Mouse (Mus musculus) hindbrain, embryonic 11.5 days (tissue): Measurements from ENCODE around the gene Rab23. TPM values are rescaled to one million over a fixed set of nuclear protein-coding genes. Genes with fewer than 3 reads are reported as not detected.
"Not testable (repeated sequence)": the region's sequence is repeated elsewhere in the genome, so short reads cannot be mapped to it uniquely, and the experiment has no call there.

ENCODE experiments used
- ATAC-seq: fragments of 200-750 bp; cut with Nextera tagmentation; 2 replicates; pipeline ENCODE4 v1.8.0; 2017; ENCODE audit warnings: mild to moderate bottlenecking, moderate TSS enrichment, moderate library complexity; ENCODE audit not compliant: low FRiP score
- DNase-seq: peaks from one replicate; pipeline ENCODE4 v3.0.0-alpha.2; 2015; ENCODE audit warnings: low spot score
- H3K27ac ChIP-seq: fragments of 300-500 bp; sonication (generic); 2 replicates; pipeline ENCODE4 v1.5.1; 2014; ENCODE audit warnings: mild to moderate bottlenecking, low read depth, low read length
- H3K27me3 ChIP-seq: fragments of 300-500 bp; sonication (generic); 2 replicates; pipeline ENCODE4 v1.6.1; 2014; ENCODE audit warnings: mild to moderate bottlenecking, low read length, moderate library complexity, mixed read lengths; ENCODE audit not compliant: control insufficient read depth, insufficient read depth
- H3K36me3 ChIP-seq: fragments of 300-500 bp; sonication (generic); 2 replicates; pipeline ENCODE4 v1.6.1; 2014; ENCODE audit warnings: mild to moderate bottlenecking, low read length, moderate library complexity, mixed read lengths; ENCODE audit not compliant: control insufficient read depth, insufficient read depth
- H3K4me1 ChIP-seq: fragments of 300-500 bp; sonication (generic); replicated peaks from 2 replicates; pipeline ENCODE4 v1.6.1; 2014; ENCODE audit warnings: low read length, mixed read lengths; ENCODE audit not compliant: control insufficient read depth, insufficient read depth
- H3K4me2 ChIP-seq: fragments of 300-500 bp; sonication (generic); replicated peaks from 2 replicates; pipeline ENCODE4 v1.6.1; 2014; ENCODE audit warnings: mild to moderate bottlenecking, low read depth, low read length
- H3K4me3 ChIP-seq: fragments of 300-500 bp; sonication (generic); 2 replicates; pipeline ENCODE4 v1.5.1; 2014; ENCODE audit warnings: low read depth, low read length
- H3K9ac ChIP-seq: fragments of 300-500 bp; sonication (generic); 2 replicates; pipeline ENCODE4 v1.6.1; 2014; ENCODE audit warnings: low read depth, low read length
- H3K9me3 ChIP-seq: fragments of 300-500 bp; sonication (generic); 2 replicates; pipeline ENCODE4 v1.6.1; 2016; ENCODE audit warnings: low read length; ENCODE audit not compliant: control insufficient read depth
- WGBS: fragments of 180-500 bp; shearing (Covaris S2); extraction: QIAGEN DNeasy Blood & Tissue Kit; methylation state at CpG from one replicate; pipeline ENCODE4 v1.1.7; 2014; 5-methylcytosine and 5-hydroxymethylcytosine counted together
- polyA plus RNA-seq: library from polyadenylated mRNA; unstranded; fragments of >200 nt; fragmentation: Nextera tagmentation; extraction: Ambion mirVana; gene quantifications from 2 replicates; pipeline ENCODE4 v1.2.1, GENCODE M21; 2014

Gene Rab23
- polyA plus RNA-seq, 1 experiment from 2014 or later, result 23.2 TPM

DNA sequence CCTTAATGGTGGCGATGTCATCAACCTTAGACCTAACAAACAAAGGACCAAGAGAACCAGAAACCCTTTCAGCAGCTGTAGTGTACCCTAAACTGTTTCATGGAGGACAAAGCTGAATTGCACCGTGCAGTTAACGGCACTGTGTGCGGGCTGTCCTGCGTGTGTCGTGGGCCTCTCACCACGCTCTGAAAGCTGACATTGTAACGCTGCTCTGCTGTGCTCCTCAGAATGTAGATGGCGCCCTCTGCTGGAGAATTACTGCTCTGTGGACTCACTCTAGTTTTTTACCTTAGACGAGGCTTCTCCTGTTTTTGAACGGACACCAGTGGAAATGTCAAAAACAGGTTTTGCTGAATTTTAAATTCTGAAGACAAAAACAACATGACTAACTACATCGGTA, 19.6 kb downstream of the Rab23 start:
- H3K9me3 ChIP-seq, result no peaks in the 10 kb centered on the region
- DNase-seq (peak; percentile 89), ATAC-seq (peak; percentile 72; the same call in 1 of the 2 replicates)
- no peak overlapping the region for H3K4me3 ChIP-seq
- no peak overlapping the region for H3K9ac ChIP-seq
- H3K4me1 ChIP-seq, result no peaks in the 10 kb centered on the region
- H3K36me3 ChIP-seq, result 0 out of 2 replicates have a peak, but pooled peaks cover 6% of the 10 kb centered on the region
- H3K27me3 ChIP-seq, result no peaks in the 10 kb centered on the region
- H3K27ac ChIP-seq, result no peak overlapping the region
- WGBS, result 45% methylated on average over 12 of the region's 12 CpGs
- no peak overlapping the region for H3K4me2 ChIP-seq

DNA sequence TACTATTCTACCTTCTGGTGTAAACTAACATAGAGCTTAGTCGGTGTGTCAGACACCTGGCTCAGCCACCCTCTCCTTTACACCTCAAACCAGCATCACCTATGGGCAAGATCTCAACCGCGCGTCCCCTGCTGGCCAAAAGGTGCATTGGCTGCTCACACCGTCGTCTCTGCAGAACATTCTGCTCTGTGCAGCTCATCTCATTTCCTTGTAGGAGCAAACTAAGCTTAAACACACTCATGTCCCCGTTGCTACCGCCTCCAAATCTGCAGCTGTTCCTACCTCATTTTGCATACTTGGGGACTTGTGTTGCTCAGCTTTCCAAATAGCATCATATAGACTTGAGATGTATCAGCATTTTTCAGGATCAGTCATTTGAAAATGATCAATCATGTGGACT, 23.2 kb downstream of the Rab23 start:
- H3K36me3 ChIP-seq, result 0 out of 2 replicates have a peak, but pooled peaks cover 2% of the 10 kb centered on the region
- DNase-seq (peak; percentile 58), ATAC-seq (no peak)
- no peaks in the 10 kb centered on the region for H3K27me3 ChIP-seq
- no peaks in the 10 kb centered on the region for H3K4me1 ChIP-seq
- no peak overlapping the region for H3K4me3 ChIP-seq
- H3K27ac ChIP-seq, result no peak overlapping the region
- 20% methylated on average over 8 of the region's 8 CpGs for WGBS
- H3K4me2 ChIP-seq, result no peak overlapping the region
- H3K9me3 ChIP-seq, result no peaks in the 10 kb centered on the region
- no peak overlapping the region for H3K9ac ChIP-seq

DNA sequence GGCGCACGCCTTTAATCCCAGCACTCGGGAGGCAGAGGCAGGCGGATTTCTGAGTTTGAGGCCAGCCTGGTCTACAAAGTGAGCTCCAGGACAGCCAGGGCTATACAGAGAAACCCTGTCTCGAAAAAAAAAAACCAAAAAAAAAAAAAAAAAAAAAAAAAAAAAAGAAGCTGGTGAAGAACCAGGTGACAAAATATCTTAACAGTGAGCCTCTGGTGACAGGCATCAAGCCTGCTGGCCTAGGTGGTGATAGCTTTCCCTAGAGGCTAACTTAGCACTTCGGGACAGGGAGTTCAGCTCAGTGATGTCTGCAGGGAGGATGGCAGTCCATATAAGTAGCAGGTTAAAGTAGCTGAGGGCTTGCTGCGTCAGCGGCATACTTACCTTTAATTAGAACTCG, 25.1 kb downstream of the Rab23 start:
- H3K4me3 ChIP-seq, H3K4me1 ChIP-seq, H3K36me3 ChIP-seq, H3K9me3 ChIP-seq, H3K27me3 ChIP-seq, ATAC-seq, H3K9ac ChIP-seq, DNase-seq, H3K4me2 ChIP-seq, H3K27ac ChIP-seq: not testable (repeated sequence)
- WGBS, result 90% methylated on average over 9 of the region's 9 CpGs

DNA sequence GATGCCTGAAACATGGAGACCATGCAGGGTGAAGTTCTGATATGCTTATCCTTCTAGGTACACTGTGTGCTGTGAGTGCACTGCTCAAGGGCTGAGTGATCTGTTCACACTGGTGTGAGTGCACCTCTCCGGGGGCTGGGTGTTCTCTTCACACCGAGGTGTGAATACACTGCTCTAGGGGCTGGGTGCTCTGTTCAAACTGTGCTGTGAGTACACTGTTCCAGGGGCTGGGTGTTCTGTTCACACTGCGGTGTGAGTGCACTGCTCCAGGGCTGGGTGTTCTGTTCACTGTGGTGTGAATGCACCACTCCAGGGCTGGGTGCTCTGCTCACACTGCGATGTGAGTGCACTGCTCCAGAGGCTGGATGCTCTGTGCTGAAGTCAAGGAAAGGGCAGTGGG, 26.2 kb downstream of the Rab23 start:
- 92% methylated on average over 4 of the region's 4 CpGs for WGBS
- H3K4me3 ChIP-seq, result no peak overlapping the region
- no peak overlapping the region for H3K4me2 ChIP-seq
- H3K27me3 ChIP-seq, result no peaks in the 10 kb centered on the region
- ATAC-seq (no peak), DNase-seq (no peak)
- no peak overlapping the region for H3K27ac ChIP-seq
- H3K36me3 ChIP-seq, result no peaks in the 10 kb centered on the region
- no peaks in the 10 kb centered on the region for H3K9me3 ChIP-seq
- H3K9ac ChIP-seq, result no peak overlapping the region
- H3K4me1 ChIP-seq, result no peaks in the 10 kb centered on the region

DNA sequence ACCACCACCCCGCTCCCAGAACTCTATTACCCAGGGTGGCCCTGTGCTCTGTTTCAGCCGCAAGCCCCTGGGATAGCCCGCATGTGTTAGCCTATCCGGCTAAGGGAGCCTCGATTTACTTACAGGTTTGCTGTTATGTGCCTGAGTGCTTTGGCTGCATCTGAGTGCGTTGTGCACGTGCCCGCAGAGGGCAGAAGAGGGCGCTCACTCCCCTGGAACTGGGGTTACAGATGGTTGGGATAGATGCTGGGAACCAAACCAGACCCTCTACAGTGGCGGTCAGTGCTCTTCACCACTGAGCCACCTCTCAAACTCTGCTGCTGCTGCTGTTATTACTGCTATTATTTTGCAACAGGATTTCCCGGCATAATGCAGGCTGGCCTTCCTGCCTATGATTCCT, 29.4 kb downstream of the Rab23 start:
- DNase-seq (no peak), ATAC-seq (no peak)
- no peak overlapping the region for H3K27ac ChIP-seq
- WGBS, result 95% methylated on average over 11 of the region's 11 CpGs
- H3K4me3 ChIP-seq, result no peak overlapping the region
- H3K4me1 ChIP-seq, result no peaks in the 10 kb centered on the region
- no peaks in the 10 kb centered on the region for H3K9me3 ChIP-seq
- no peak overlapping the region for H3K4me2 ChIP-seq
- no peaks in the 10 kb centered on the region for H3K27me3 ChIP-seq
- H3K9ac ChIP-seq, result no peak overlapping the region
- no peaks in the 10 kb centered on the region for H3K36me3 ChIP-seq

DNA sequence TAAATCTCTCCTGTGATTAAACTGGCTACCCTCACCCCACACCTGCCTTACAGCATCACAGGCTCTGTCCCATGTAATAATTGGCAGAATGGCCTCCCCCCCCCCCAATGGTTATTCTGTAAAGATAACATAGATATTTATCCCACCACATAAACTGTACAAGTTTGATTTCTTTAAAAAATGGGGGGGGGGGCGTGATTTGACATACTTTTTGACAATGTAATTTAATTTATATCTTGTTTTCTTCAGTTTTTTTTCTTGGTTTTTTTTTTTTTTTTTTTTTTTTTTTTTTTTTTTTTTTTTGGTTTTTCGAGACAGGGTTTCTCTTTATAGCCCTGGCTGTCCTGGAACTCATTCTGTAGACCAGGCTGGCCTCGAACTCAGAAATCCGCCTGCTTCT, 30.0 kb downstream of the Rab23 start:
- H3K4me1 ChIP-seq, H3K27me3 ChIP-seq, H3K27ac ChIP-seq, ATAC-seq, DNase-seq, H3K4me2 ChIP-seq, H3K9me3 ChIP-seq, H3K4me3 ChIP-seq, H3K36me3 ChIP-seq, H3K9ac ChIP-seq: not testable (repeated sequence)
- 87% methylated on average over 3 of the region's 4 CpGs for WGBS

DNA sequence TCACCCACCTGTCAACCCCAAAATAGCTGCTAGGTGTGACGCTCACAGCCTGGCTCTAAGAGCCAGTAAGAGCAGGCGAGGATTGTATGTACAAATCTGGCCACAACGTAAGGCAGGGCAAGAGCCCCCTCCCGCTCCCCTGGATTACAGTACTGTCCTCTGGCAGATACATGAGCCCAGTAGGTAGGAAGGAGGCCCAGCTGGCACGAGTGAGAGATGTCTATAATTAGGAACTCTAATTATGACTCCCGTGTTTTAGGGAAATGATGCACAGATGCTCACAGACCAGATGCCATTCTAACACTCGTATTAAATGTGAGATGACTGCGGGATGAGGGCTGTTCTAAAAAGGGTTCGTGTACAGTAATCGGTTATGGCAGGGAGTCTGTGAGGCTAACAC, 31.6 kb downstream of the Rab23 start:
- Histone ChIP-seq H3K9me3 (no peaks in the 10 kb centered on the region), H3K36me3 (no peaks in the 10 kb centered on the region), H3K27me3 (no peaks in the 10 kb centered on the region), H3K27ac (no peak overlapping the region), H3K4me1 (no peaks in the 10 kb centered on the region), H3K9ac (no peak overlapping the region), H3K4me2 (no peak overlapping the region), H3K4me3 (no peak overlapping the region)
- DNase-seq (no peak), ATAC-seq (no peak)
- WGBS, result 90% methylated on average over 10 of the region's 10 CpGs

DNA sequence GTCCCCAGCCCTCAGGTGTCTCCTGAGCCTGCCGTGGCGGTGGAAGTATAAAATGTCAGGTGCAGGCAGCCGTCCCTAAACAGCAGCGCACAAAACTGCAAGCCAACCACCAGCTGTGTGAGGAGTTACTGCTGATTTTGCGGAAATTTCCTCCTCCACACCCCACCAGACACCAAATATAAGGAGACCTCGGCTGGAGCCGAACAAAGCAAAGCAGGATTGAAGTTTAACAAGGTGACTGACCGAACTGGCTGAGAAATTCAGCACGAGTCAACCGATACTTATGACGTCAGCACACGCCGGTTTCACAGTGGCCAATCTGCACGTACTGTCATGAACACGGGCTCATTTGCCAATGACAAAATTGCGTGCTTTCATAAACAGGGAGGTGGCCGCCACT, 34.4 kb downstream of the Rab23 start:
- DNase-seq, result no peak
- H3K4me3 ChIP-seq, result no peak overlapping the region
- no peak overlapping the region for H3K9ac ChIP-seq
- no peak overlapping the region for H3K27ac ChIP-seq
- H3K9me3 ChIP-seq, result no peaks in the 10 kb centered on the region
- H3K4me2 ChIP-seq, result no peak overlapping the region
- no peaks in the 10 kb centered on the region for H3K36me3 ChIP-seq
- ATAC-seq, result no peak
- no peaks in the 10 kb centered on the region for H3K27me3 ChIP-seq
- 92% methylated on average over 17 of the region's 17 CpGs for WGBS
- no peaks in the 10 kb centered on the region; the same call in 1 of the 2 replicates for H3K4me1 ChIP-seq

DNA sequence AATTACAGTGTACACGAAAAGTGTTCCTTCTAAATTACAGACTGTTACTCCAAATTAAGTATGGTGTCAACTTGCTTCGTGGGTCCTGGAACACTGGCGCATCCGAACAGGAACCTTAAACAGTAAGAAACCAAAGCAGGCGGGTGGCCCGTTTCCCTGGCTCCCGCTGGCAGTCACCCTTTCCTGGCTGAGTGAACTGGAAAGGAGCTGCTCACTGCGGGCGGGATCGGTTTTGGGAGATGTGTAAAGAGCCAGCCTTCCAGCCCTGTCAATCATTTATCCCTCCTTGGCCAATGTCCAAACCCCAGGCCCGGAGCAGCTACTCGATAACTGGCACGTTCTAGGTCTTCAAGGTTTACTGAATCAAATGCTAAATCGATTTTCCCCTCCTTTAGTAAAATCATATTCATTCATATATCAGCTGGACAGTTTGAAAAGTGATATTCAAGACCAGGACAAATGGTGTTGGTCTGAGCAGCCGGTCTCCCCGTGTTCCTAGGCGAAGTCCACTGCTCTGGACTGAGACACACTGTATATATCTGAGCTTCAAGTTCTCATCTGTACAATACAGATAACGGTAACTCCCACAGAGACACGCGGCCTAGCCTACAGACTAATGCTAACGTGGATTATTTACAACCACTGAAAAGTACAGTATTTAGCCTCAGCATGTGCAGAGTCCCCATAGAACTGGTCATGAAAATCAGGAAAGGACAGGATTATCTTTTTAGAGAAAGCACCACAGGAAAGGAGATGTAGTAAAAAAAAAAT, 35.5 kb downstream of the Rab23 start:
- Histone ChIP-seq H3K4me2 (no peak overlapping the region), H3K27me3 (no peaks in the 10 kb centered on the region), H3K27ac (no peak overlapping the region), H3K4me1 (no peaks in the 10 kb centered on the region; the same call in 1 of the 2 replicates), H3K4me3 (no peak overlapping the region), H3K36me3 (no peaks in the 10 kb centered on the region), H3K9ac (no peak overlapping the region), H3K9me3 (no peaks in the 10 kb centered on the region)
- DNase-seq (no peak), ATAC-seq (no peak)
- 89% methylated on average over 21 of the region's 21 CpGs for WGBS
